In genomic region chr1:62820170-62820569, GRCm38 (mm10) we compare ENCODE assay signal across 9 mouse cellular contexts.
DNase-seq lines count a peak whose midpoint lies in the region; ATAC-seq and TF ChIP-seq lines count a peak whose summit lies in the region.
"Had no signal": no experiment of that assay in that cellular context is flagged by ENCODE, and none has a peak within 500 bp of the region (broad histone marks: within the 10 kb centered on the region; RNA-seq: fewer than 3 reads in every experiment).

No protein-coding gene starts in this region.

- ATAC-seq in erythroblast, adult 5-6 weeks (replicated peaks; ENCODE audit: low FRiP score, poor library complexity, severe bottlenecking), result no peak

- H3K4me3 ChIP-seq in cortical plate, adult 2 months (ENCODE audit: insufficient read depth, low read length), result no peak overlapping the region
- H3K4me3 ChIP-seq: limb, embryonic 10.5 days had no signal

- no peaks in the 10 kb centered on the region for H3K4me1 ChIP-seq in cortical plate, adult 2 months (ENCODE audit: control insufficient read depth, insufficient read depth, low read length)

- peak; percentile 31; the same call in 1 of the 2 replicates for TF ChIP-seq CTCF in cortical plate, adult 2 months (IDR thresholded peaks at IDR 0.05; ENCODE audit: extremely low read depth, insufficient read depth, low read length)

- H3K27ac ChIP-seq in cortical plate, adult 2 months (ENCODE audit: insufficient read depth, low read length), result no peak overlapping the region
- H3K27ac ChIP-seq: limb, embryonic 10.5 days had no signal

- peak; percentile 18 for DNase-seq in adrenal gland, postnatal 25 days
- no peak for DNase-seq in adrenal gland, adult 8-10 months
- DNase-seq in layer of hippocampus, postnatal 10 days (ENCODE audit: low spot score in 2 of 2), result peak; percentile 56 to 63
- DNase-seq in layer of hippocampus, adult 18-20 months (ENCODE audit: low spot score in 2 of 2), result no peak
- DNase-seq in 416B (ENCODE audit: low read depth), result peak; percentile 6
- DNase-seq in frontal cortex, postnatal 10 days (ENCODE audit: low spot score in 2 of 2), result no peak

- TF ChIP-seq POLR2A in cortical plate, adult 2 months (IDR thresholded peaks at IDR 0.05; ENCODE audit: extremely low read depth, insufficient read depth, low read length), result no peak

Comparison
In these comparisons a context has a peak if more than half of its experiments do, and no peak if none do; other contexts are left out.
1. DNase-seq: peak in adrenal gland, postnatal 25 days (single experiment), layer of hippocampus, postnatal 10 days (2 of 2) and 416B (single experiment); none in adrenal gland, adult 8-10 months (single experiment), layer of hippocampus, adult 18-20 months (0 of 2) and frontal cortex, postnatal 10 days (0 of 2).